Mouse (Mus musculus): ENCODE measurements around the gene Cxcl5. TPM values are rescaled to one million over a fixed set of nuclear protein-coding genes. Genes with fewer than 3 reads are reported as not detected.
A peak's percentile ranks its signal among the peaks of the same experiment; 100 is the strongest.

Cxcl5 gene
- polyA plus RNA-seq, 1 experiment from 2014 or later = 1.7 TPM

DNA sequence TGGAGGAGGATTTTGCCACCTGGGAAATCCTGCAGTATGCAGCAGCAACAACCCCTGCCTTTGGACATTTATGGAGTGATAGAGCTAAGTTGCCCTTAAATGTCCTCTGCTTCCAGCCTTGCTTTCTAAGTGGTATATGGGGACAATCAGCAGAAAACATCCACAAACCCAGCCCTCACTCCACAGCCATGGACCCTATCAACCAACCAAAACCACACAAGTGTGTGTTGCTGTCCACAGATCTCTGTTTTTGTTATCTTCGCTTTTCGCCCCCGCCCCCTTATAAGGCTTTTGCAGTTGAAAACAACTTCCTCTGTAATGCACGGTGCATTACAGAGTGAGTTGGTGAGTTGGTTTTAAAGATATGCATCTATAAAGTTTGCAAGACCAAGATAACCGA lies 16.4 kb downstream of the Cxcl5 start:
- H3K36me3 ChIP-seq (replicated peaks; ENCODE audit: insufficient read depth, low read length) = no peaks in the 10 kb centered on the region
- DNase-seq (no peak), ATAC-seq (peak; percentile 39)
- no peak overlapping the region for H3K4me2 ChIP-seq (ENCODE audit: low read depth, low read length)
- H3K9me3 ChIP-seq (ENCODE audit: low read length) = no peaks in the 10 kb centered on the region
- no peaks in the 10 kb centered on the region for H3K27me3 ChIP-seq (ENCODE audit: insufficient read depth, low read length)
- no peak overlapping the region for H3K9ac ChIP-seq (replicated peaks)
- no peak overlapping the region for H3K4me3 ChIP-seq (ENCODE audit: low read depth, low read length)
- 40% methylated on average over 5 of the region's 5 CpGs for WGBS (ENCODE audit: insufficient replicate concordance)
- TF ChIP-seq EP300 (IDR thresholded peaks at IDR 0.05; ENCODE audit: low read depth) (peak; percentile 53; the same call in 1 of the 2 replicates), CTCF (IDR thresholded peaks at IDR 0.05; ENCODE audit: low read depth) (no peak)
- H3K4me1 ChIP-seq (ENCODE audit: insufficient read depth) = no peaks in the 10 kb centered on the region
- H3K27ac ChIP-seq (ENCODE audit: low read depth) = no peak overlapping the region

DNA sequence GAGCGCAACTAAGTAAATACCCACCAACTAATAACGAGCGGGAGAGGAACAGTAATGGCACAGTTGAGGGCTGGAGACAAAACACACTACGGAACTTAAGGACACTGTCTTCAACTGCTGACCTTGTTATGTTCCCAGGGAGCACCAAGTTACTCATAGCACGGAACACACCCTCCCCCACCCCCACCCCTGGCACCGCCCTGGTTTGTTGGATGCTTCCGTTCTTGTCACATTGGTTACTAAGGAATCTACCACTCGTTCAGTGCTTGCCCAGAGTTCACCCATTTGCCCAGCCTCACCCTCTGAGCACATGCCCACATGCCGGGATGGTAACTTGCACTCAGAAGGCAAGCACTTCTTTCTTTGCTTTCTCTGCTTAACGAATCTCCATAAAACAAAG lies 18.5 kb downstream of the Cxcl5 start:
- Histone ChIP-seq H3K36me3 (replicated peaks; ENCODE audit: insufficient read depth, low read length) (no peaks in the 10 kb centered on the region), H3K27ac (ENCODE audit: low read depth) (no peak overlapping the region), H3K27me3 (ENCODE audit: insufficient read depth, low read length) (no peaks in the 10 kb centered on the region), H3K9me3 (ENCODE audit: low read length) (no peaks in the 10 kb centered on the region), H3K4me3 (ENCODE audit: low read depth, low read length) (no peak overlapping the region), H3K4me2 (ENCODE audit: low read depth, low read length) (no peak overlapping the region), H3K9ac (replicated peaks) (no peak overlapping the region), H3K4me1 (ENCODE audit: insufficient read depth) (no peaks in the 10 kb centered on the region)
- DNase-seq (no peak), ATAC-seq (no peak)
- TF ChIP-seq EP300 (IDR thresholded peaks at IDR 0.05; ENCODE audit: low read depth) = no peak
- TF ChIP-seq CTCF (IDR thresholded peaks at IDR 0.05; ENCODE audit: low read depth) = no peak
- 84% methylated on average over 10 of the region's 10 CpGs for WGBS (ENCODE audit: insufficient replicate concordance)

DNA sequence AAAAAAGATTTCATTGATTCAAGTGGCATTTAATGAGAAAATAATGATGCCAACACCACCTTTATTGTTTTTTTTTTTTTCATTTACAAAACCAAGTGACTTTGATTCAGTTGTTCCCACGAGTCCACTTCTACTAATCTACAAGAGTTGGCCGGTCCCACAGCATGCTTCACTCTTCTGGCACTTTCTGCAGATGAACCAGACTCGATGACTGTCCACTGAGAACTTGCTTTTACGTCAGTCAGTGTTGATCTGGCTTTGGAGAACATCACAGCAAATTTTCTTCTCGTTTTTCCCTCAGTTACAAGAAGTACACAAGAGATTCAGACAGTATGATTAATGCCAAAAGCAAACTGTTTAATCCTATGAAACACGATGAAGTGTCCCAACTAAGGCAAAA lies 19.7 kb downstream of the Cxcl5 start:
- DNase-seq = no peak
- ATAC-seq = no peak
- Histone ChIP-seq H3K27ac (ENCODE audit: low read depth) (no peak overlapping the region), H3K9me3 (ENCODE audit: low read length) (no peaks in the 10 kb centered on the region), H3K27me3 (ENCODE audit: insufficient read depth, low read length) (no peaks in the 10 kb centered on the region), H3K9ac (replicated peaks) (no peak overlapping the region), H3K4me2 (ENCODE audit: low read depth, low read length) (no peak overlapping the region), H3K4me3 (ENCODE audit: low read depth, low read length) (no peak overlapping the region), H3K36me3 (replicated peaks; ENCODE audit: insufficient read depth, low read length) (no peaks in the 10 kb centered on the region), H3K4me1 (ENCODE audit: insufficient read depth) (no peaks in the 10 kb centered on the region)
- TF ChIP-seq CTCF (IDR thresholded peaks at IDR 0.05; ENCODE audit: low read depth) (no peak), EP300 (IDR thresholded peaks at IDR 0.05; ENCODE audit: low read depth) (no peak)
- 68% methylated on average over 6 of the region's 6 CpGs for WGBS (ENCODE audit: insufficient replicate concordance)

DNA sequence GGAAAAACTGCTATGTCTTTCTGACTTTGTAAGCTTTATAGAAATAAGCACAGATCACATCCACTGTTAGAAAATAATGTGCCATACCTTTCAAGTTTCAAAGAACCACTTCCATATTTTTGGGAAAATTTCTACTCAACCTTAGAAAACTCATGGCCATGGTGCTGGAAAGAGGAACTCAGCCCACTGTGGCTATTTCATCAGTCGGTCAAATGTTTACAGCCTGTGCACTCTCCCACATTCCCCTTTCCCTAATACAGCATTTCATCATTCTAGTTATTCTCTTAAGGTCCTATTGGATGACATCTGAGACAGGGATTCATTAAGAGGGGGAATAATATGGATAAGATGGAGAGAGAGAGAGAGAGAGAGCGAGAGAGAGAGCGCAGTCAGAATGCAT lies 24.5 kb downstream of the Cxcl5 start:
- TF ChIP-seq EP300 (IDR thresholded peaks at IDR 0.05; ENCODE audit: low read depth) (no peak), CTCF (IDR thresholded peaks at IDR 0.05; ENCODE audit: low read depth) (no peak)
- no peaks in the 10 kb centered on the region for H3K27me3 ChIP-seq (ENCODE audit: insufficient read depth, low read length)
- H3K9me3 ChIP-seq (ENCODE audit: low read length) = no peaks in the 10 kb centered on the region
- ATAC-seq (no peak), DNase-seq (no peak)
- peaks cover 4% of the 10 kb centered on the region; the same call in 1 of the 2 replicates for H3K4me1 ChIP-seq (ENCODE audit: insufficient read depth)
- no peak overlapping the region for H3K27ac ChIP-seq (ENCODE audit: low read depth)
- no peaks in the 10 kb centered on the region for H3K36me3 ChIP-seq (replicated peaks; ENCODE audit: insufficient read depth, low read length)
- no peak overlapping the region for H3K4me3 ChIP-seq (ENCODE audit: low read depth, low read length)
- no peak overlapping the region for H3K9ac ChIP-seq (replicated peaks)
- no peak overlapping the region for H3K4me2 ChIP-seq (ENCODE audit: low read depth, low read length)
- 71% methylated on average over 3 of the region's 3 CpGs for WGBS (ENCODE audit: insufficient replicate concordance)

DNA sequence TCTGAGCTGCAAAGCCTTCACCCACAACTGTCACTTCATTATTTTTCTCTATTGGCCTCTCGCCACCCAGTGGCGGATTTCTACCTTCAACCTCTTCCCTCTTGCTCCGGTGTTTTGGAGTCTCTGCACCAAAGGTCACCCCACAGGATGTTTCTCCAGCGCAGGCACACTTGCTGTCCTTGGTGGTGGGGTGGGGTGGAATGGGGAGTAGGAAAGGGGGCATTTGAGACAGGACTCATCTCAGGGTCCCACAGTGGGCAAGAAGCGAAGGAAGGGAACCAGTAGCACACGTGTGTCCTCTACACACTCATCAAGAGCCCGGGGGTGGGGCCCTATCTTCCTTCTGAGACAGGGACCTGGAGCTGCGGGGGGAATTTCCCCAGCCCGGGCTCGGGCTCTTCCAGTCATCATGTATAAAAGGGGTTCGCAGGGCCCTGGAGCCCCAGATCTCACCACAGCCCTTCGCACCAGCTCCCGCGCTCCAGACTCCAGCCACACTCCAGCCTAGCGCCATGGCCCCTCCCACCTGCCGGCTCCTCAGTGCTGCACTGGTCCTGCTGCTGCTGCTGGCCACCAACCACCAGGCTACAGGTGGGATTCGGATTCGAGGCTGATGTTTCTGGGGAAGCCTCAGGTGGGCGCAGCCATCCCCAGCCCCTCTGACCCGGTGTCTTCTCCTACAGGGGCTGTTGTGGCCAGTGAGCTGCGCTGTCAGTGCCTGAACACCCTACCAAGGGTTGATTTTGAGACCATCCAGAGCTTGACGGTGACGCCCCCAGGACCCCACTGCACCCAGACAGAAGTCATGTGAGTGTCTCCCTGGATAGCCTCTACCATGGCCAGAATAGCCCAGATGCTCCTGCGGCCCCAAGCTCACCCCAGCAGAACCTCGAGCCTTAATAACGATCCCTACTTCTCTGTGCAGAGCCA lies 26.8 kb downstream of the Cxcl5 start, which contains the start of gene Cxcl3:
Cxcl3 (plus strand) TSS at position 445 of the 930 bp plus-strand sequence.
- H3K4me2 ChIP-seq (ENCODE audit: low read depth, low read length) = peak within 1 kb of the TSS; percentile 59
- DNase-seq (peak; percentile 57), ATAC-seq (peak; percentile 55)
- WGBS (ENCODE audit: insufficient replicate concordance) = 13% methylated on average over 26 of the region's 26 CpGs
- no peak within 1 kb of the TSS for H3K27ac ChIP-seq (ENCODE audit: low read depth)
- H3K27me3 ChIP-seq (ENCODE audit: insufficient read depth, low read length) = no peaks in the 10 kb centered on the region
- no peak within 1 kb of the TSS for H3K9ac ChIP-seq (replicated peaks)
- TF ChIP-seq EP300 (IDR thresholded peaks at IDR 0.05; ENCODE audit: low read depth) (no peak), CTCF (IDR thresholded peaks at IDR 0.05; ENCODE audit: low read depth) (peak; percentile 58)
- H3K36me3 ChIP-seq (replicated peaks; ENCODE audit: insufficient read depth, low read length) = no peaks in the 10 kb centered on the region
- H3K4me1 ChIP-seq (ENCODE audit: insufficient read depth) = peaks cover 7% of the 10 kb centered on the region; the same call in 1 of the 2 replicates
- H3K4me3 ChIP-seq (ENCODE audit: low read depth, low read length) = peak within 1 kb of the TSS; percentile 15
- no peaks in the 10 kb centered on the region for H3K9me3 ChIP-seq (ENCODE audit: low read length)

DNA sequence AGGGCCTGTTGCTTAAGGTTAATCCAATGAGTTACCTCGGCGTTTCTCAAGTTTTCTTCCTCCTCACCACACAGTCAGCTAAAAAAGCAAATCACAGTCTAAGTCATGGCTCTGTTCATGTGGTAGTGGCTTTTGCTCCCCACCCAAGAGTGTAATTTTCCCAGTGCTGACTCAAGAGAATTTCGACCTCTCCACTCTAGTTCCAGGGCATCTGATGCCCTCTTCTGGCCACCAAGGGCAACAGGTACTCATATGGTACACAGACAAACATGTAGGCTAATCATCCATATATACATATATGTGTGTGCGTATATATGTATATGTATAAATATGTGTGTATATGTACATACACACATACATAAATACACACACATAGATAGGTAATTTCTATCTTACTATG lies 29.0 kb downstream of the Cxcl5 start:
- no peaks in the 10 kb centered on the region for H3K36me3 ChIP-seq (replicated peaks; ENCODE audit: insufficient read depth, low read length)
- TF ChIP-seq EP300 (IDR thresholded peaks at IDR 0.05; ENCODE audit: low read depth) = no peak
- peak; percentile 51 for TF ChIP-seq CTCF (IDR thresholded peaks at IDR 0.05; ENCODE audit: low read depth)
- H3K27ac ChIP-seq (ENCODE audit: low read depth) = no peak overlapping the region
- no peak overlapping the region for H3K9ac ChIP-seq (replicated peaks)
- ATAC-seq (no peak), DNase-seq (no peak)
- no peak overlapping the region for H3K4me2 ChIP-seq (ENCODE audit: low read depth, low read length)
- no peaks in the 10 kb centered on the region for H3K27me3 ChIP-seq (ENCODE audit: insufficient read depth, low read length)
- H3K4me1 ChIP-seq (ENCODE audit: insufficient read depth) = peaks cover 7% of the 10 kb centered on the region; the same call in 1 of the 2 replicates
- H3K9me3 ChIP-seq (ENCODE audit: low read length) = no peaks in the 10 kb centered on the region
- no peak overlapping the region for H3K4me3 ChIP-seq (ENCODE audit: low read depth, low read length)
- 63% methylated on average over 4 of the region's 4 CpGs for WGBS (ENCODE audit: insufficient replicate concordance)
